Mouse (Mus musculus) neural tube, embryonic 11.5 days (tissue): ENCODE results near the gene Marc1. TPM values are rescaled to one million over a fixed set of nuclear protein-coding genes. Genes with fewer than 3 reads are reported as not detected.

Experiments
- ATAC-seq: fragments of 200-750 bp; cut with Nextera tagmentation; 2 replicates; pipeline ENCODE4 v1.8.0; 2017; ENCODE audit warnings: moderate number of reproducible peaks, mild to moderate bottlenecking, moderate TSS enrichment, moderate library complexity; ENCODE audit not compliant: insufficient read depth, low FRiP score, low TSS enrichment
- DNase-seq: peaks from one replicate; pipeline ENCODE4 v3.0.0-alpha.2; 2015; ENCODE audit warnings: low spot score
- H3K27ac ChIP-seq: fragments of 300-500 bp; sonication (generic); 2 replicates; pipeline ENCODE4 v1.5.1; 2014; ENCODE audit warnings: low read depth, mild to moderate bottlenecking, low read length
- H3K27me3 ChIP-seq: fragments of 300-500 bp; sonication (generic); 2 replicates; pipeline ENCODE4 v1.6.1; 2014; ENCODE audit warnings: mild to moderate bottlenecking, low read length, mixed read lengths; ENCODE audit not compliant: control insufficient read depth, insufficient read depth
- H3K36me3 ChIP-seq: fragments of 300-500 bp; sonication (generic); 2 replicates; pipeline ENCODE4 v1.6.1; 2014; ENCODE audit warnings: mild to moderate bottlenecking, low read length, moderate library complexity, mixed read lengths; ENCODE audit not compliant: control insufficient read depth, insufficient read depth
- H3K4me1 ChIP-seq: fragments of 300-500 bp; sonication (generic); 2 replicates; pipeline ENCODE4 v1.6.1; 2014; ENCODE audit warnings: low read length, mixed read lengths; ENCODE audit not compliant: control insufficient read depth, insufficient read depth
- H3K4me2 ChIP-seq: fragments of 300-500 bp; sonication (generic); 2 replicates; pipeline ENCODE4 v1.6.1; 2014; ENCODE audit warnings: low read depth, mild to moderate bottlenecking, moderate library complexity
- H3K4me3 ChIP-seq: fragments of 300-500 bp; sonication (generic); 2 replicates; pipeline ENCODE4 v1.5.1; 2014; ENCODE audit warnings: low read depth, low read length
- H3K9ac ChIP-seq: fragments of 300-500 bp; sonication (generic); 2 replicates; pipeline ENCODE4 v1.6.1; 2014; ENCODE audit warnings: mild to moderate bottlenecking, low read length
- H3K9me3 ChIP-seq: fragments of 300-500 bp; sonication (generic); 2 replicates; pipeline ENCODE4 v1.6.1; 2016; ENCODE audit warnings: low read length; ENCODE audit not compliant: control insufficient read depth
- WGBS: fragments of 180-500 bp; shearing (Covaris S2); extraction: QIAGEN DNeasy Blood & Tissue Kit; methylation state at CpG from one replicate; pipeline ENCODE4 v1.1.7; 2014; 5-methylcytosine and 5-hydroxymethylcytosine counted together
- microRNA counts: library from miRNA; unstranded; fragments of <30 nt; microRNA quantifications from one replicate; lab custom pipeline; 2015
- microRNA-seq: library from miRNA; unstranded; fragments of <30 nt; microRNA quantifications from one replicate; pipeline ENCODE4, GENCODE M21; 2016
- polyA plus RNA-seq: library from polyadenylated mRNA; unstranded; fragments of >200 nt; fragmentation: Nextera tagmentation; extraction: Ambion mirVana; gene quantifications from 2 replicates; pipeline ENCODE4 v1.2.1, GENCODE M21; 2014

The Marc1 gene
- polyA plus RNA-seq, 1 experiment from 2014 or later = 0.73 TPM

GRCm38 (mm10) chr1:184761988-184762387 lies 49.1 kb downstream of the Marc1 start:
- no peak for ATAC-seq
- WGBS = 76% methylated on average over 4 of the region's 4 CpGs

DNA sequence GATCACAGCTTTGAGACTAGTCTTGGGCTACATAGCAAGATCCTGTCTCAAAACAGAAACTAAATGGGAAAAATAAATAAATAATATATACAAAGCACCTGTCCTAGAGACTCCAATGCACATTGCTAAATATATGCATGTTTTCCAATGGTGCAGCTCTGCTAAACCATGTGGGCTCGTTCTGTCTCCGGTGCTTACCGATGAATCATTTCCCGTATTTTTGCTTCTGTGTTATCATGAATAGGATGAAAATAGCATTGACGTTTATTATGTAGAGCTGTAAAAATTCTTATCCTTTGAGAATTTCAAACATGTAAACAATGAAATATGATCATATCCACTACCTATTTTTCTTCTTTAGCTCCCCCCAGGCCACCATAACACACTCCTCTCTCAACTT lies 58.4 kb downstream of the Marc1 start:
- ATAC-seq = no peak
- H3K9me3 ChIP-seq = no peaks in the 10 kb centered on the region

More at GRCm38 (mm10) chr1:184761988-184762387, 49.1 kb downstream of the Marc1 start:
- no peak overlapping the region for H3K4me2 ChIP-seq
- no peaks in the 10 kb centered on the region for H3K4me1 ChIP-seq
- H3K36me3 ChIP-seq = no peaks in the 10 kb centered on the region
- no peaks in the 10 kb centered on the region for H3K27me3 ChIP-seq
- H3K27ac ChIP-seq = no peak overlapping the region
- H3K4me3 ChIP-seq = no peak overlapping the region
- no peaks in the 10 kb centered on the region for H3K9me3 ChIP-seq
- DNase-seq = no peak
- no peak overlapping the region for H3K9ac ChIP-seq

DNA sequence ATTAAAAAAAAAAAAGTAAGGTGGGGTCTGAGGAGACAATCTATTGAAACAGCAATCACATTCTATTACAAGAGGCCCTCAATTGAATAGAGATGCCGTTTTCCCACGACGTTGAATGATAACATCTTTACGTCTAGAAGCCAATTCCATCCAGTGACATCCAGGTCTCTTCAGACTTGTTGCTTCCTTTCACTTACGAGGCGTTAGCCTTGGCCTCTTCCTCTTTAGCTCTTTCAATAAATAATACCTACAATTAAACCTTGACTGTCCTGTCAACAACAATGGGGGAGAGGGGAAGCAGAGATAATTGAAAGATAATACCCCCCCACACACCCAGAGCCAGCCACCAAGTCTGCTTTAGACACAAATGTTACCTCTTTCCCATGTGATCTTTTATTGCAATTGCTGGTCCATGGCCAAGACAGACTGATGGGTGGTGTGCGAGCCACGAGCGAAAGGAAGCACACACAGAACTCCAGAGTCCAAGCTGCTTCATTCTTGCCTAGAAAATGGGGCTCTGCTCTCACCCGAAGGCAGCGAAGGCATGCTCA lies 60.9 kb downstream of the Marc1 start:
- Histone ChIP-seq H3K4me3 (no peak overlapping the region), H3K27me3 (no peaks in the 10 kb centered on the region), H3K4me1 (no peaks in the 10 kb centered on the region), H3K36me3 (no peaks in the 10 kb centered on the region), H3K27ac (no peak overlapping the region), H3K4me2 (no peak overlapping the region), H3K9ac (no peak overlapping the region), H3K9me3 (no peaks in the 10 kb centered on the region)
- no peak for ATAC-seq
- DNase-seq = no peak
- 86% methylated on average over 11 of the region's 11 CpGs for WGBS

More for the DNA sequence above, 58.4 kb downstream of the Marc1 start:
- no peaks in the 10 kb centered on the region for H3K27me3 ChIP-seq
- no peaks in the 10 kb centered on the region for H3K36me3 ChIP-seq
- H3K9ac ChIP-seq = no peak overlapping the region
- 92% methylated on average over 5 of the region's 5 CpGs for WGBS
- no peak overlapping the region for H3K4me3 ChIP-seq
- no peak overlapping the region for H3K27ac ChIP-seq
- DNase-seq = no peak
- no peak overlapping the region for H3K4me2 ChIP-seq
- H3K4me1 ChIP-seq = 0 out of 2 replicates have a peak, but pooled peaks cover 3% of the 10 kb centered on the region

- no peak overlapping the region for H3K4me2 ChIP-seq
- H3K27ac ChIP-seq = no peak overlapping the region
- 60% methylated on average over 14 of the region's 14 CpGs for WGBS
- H3K9ac ChIP-seq = no peak overlapping the region
- no peak overlapping the region for H3K4me3 ChIP-seq
- DNase-seq = no peak
- no peak for ATAC-seq
- H3K36me3 ChIP-seq = no peaks in the 10 kb centered on the region
- no peaks in the 10 kb centered on the region for H3K27me3 ChIP-seq
- no peaks in the 10 kb centered on the region for H3K4me1 ChIP-seq
- H3K9me3 ChIP-seq = no peaks in the 10 kb centered on the region
These were observed 62.4 kb downstream of the Marc1 start for GRCm38 (mm10) chr1:184748692-184749152.

GRCm38 (mm10) chr1:184737876-184738479 lies 73.1 kb downstream of the Marc1 start:
- Histone ChIP-seq H3K36me3 (no peaks in the 10 kb centered on the region), H3K4me2 (no peak overlapping the region), H3K27ac (no peak overlapping the region), H3K9ac (no peak overlapping the region), H3K4me3 (no peak overlapping the region), H3K4me1 (0 out of 2 replicates have a peak, but pooled peaks cover under 1% of the 10 kb centered on the region), H3K27me3 (peaks cover 46% of the 10 kb centered on the region), H3K9me3 (no peaks in the 10 kb centered on the region)
- ATAC-seq = no peak
- 8% methylated on average over 14 of the region's 14 CpGs for WGBS
- peak; percentile 62 for DNase-seq

- H3K9ac ChIP-seq = no peak overlapping the region
- peaks cover 51% of the 10 kb centered on the region for H3K27me3 ChIP-seq
- no peaks in the 10 kb centered on the region for H3K9me3 ChIP-seq
- DNase-seq (no peak), ATAC-seq (no peak)
- no peak overlapping the region for H3K4me2 ChIP-seq
- H3K36me3 ChIP-seq = no peaks in the 10 kb centered on the region
- peaks cover 3% of the 10 kb centered on the region; the same call in 1 of the 2 replicates for H3K4me1 ChIP-seq
- 24% methylated on average over 2 of the region's 2 CpGs for WGBS
- H3K4me3 ChIP-seq = no peak overlapping the region
- no peak overlapping the region for H3K27ac ChIP-seq
These were observed 73.9 kb downstream of the Marc1 start for GRCm38 (mm10) chr1:184737228-184737627.

MicroRNA genes within 50 kb of the gene (microRNA counts, 519-probe panel; counts per million panel counts)
- microRNA mmu-miR-1981 (lab: Ali Mortazavi, UCI) = 3,323 counts per million, percentile 67 among the panel's probes with 10 or more counts

Small RNAs within 50 kb of the gene (microRNA-seq; reads per million reads assigned to microRNA genes)
- gene Mir1981 = 44.3 reads per million, percentile 38 among the genes with 10 or more reads in this experiment

Other genes with a start within 250 kb of the Marc1 start
- gene Hlx, start 78.7 kb downstream of the Marc1 start, polyA plus RNA-seq = 9.3 and 12.4 TPM in 2 replicates
- 106 and 107 TPM in 2 replicates for gene Marc2, start 35.1 kb upstream of the Marc1 start, polyA plus RNA-seq
- 0.80 and 0.96 TPM in 2 replicates for gene C130074G19Rik, start 71.9 kb upstream of the Marc1 start, polyA plus RNA-seq
- 5.6 and 7.1 TPM in 2 replicates for gene Mark1, start 188.3 kb upstream of the Marc1 start, polyA plus RNA-seq